Comparison of ENCODE assay signal across 26 mouse cellular contexts in genomic region chr8:111248136-111248535, GRCm38 (mm10).
"Had no signal": no experiment of that assay in that cellular context is flagged by ENCODE, and none has a peak within 500 bp of the region (broad histone marks: within the 10 kb centered on the region; RNA-seq: fewer than 3 reads in every experiment).

No protein-coding gene starts in this region.

- H3K4me3 ChIP-seq: gastrocnemius, adult 2 months; heart, embryonic 10.5 days; heart, embryonic 12.5 days; hindbrain, embryonic 10.5 days; hindbrain, embryonic 12.5 days; intestine, embryonic 15.5 days; limb, embryonic 13.5 days; limb, embryonic 15.5 days; liver, embryonic 12.5 days had no signal

- DNase-seq: gastrocnemius, adult 2 months; gastrocnemius, postnatal 10 days; gastrocnemius, postnatal 25 days; heart, adult 18-20 months; heart, postnatal 10 days; heart, postnatal 4 days; kidney, adult 18-20 months; kidney, adult 8-10 months; kidney, postnatal 10 days; kidney, postnatal 25 days; kidney, postnatal 4 days; layer of hippocampus, adult 9-11 months; layer of hippocampus, postnatal 36 days; left cerebral cortex, postnatal 4 days had no signal

- H3K36me3 ChIP-seq: hindbrain, embryonic 12.5 days; intestine, embryonic 15.5 days; limb, embryonic 15.5 days; liver, embryonic 12.5 days had no signal

- ATAC-seq: hindbrain, embryonic 16.5 days; inflammation-experienced regulatory T-cells, adult 6 months; intestine, embryonic 15.5 days; intestine, postnatal 0 days; liver, embryonic 12.5 days had no signal

- H3K4me1 ChIP-seq: hindbrain, embryonic 10.5 days; hindbrain, embryonic 12.5 days; limb, embryonic 13.5 days; limb, embryonic 15.5 days had no signal

- H3K9ac ChIP-seq: heart, embryonic 12.5 days; hindbrain, embryonic 12.5 days; hindbrain, embryonic 14.5 days; intestine, embryonic 15.5 days; limb, embryonic 13.5 days; limb, embryonic 15.5 days; liver, embryonic 12.5 days had no signal

- H3K4me2 ChIP-seq: heart, embryonic 12.5 days; hindbrain, embryonic 12.5 days; hindbrain, embryonic 14.5 days; intestine, embryonic 15.5 days; limb, embryonic 13.5 days; limb, embryonic 15.5 days; liver, embryonic 12.5 days had no signal

- H3K27me3 ChIP-seq: heart, embryonic 12.5 days; hindbrain, embryonic 12.5 days; intestine, embryonic 15.5 days; limb, embryonic 13.5 days; limb, embryonic 15.5 days; liver, embryonic 12.5 days had no signal

- H3K9me3 ChIP-seq: heart, embryonic 10.5 days; heart, embryonic 12.5 days; hindbrain, embryonic 10.5 days; hindbrain, embryonic 12.5 days; intestine, embryonic 15.5 days; limb, embryonic 13.5 days; limb, embryonic 15.5 days; liver, embryonic 12.5 days had no signal

- H3K27ac ChIP-seq: gastrocnemius, adult 2 months; heart, embryonic 10.5 days; hindbrain, embryonic 10.5 days; hindbrain, embryonic 12.5 days; hindbrain, embryonic 14.5 days; intestine, embryonic 15.5 days; limb, embryonic 13.5 days; limb, embryonic 15.5 days; liver, embryonic 12.5 days had no signal
